Comparison of ENCODE assay signal across 8 mouse cellular contexts in genomic region chr19:43655735-43656492, GRCm38 (mm10). TPM values are rescaled to one million over a fixed set of nuclear protein-coding genes. Genes with fewer than 3 reads are reported as not detected.
DNase-seq lines count a peak whose midpoint lies in the region; ATAC-seq lines count a peak whose summit lies in the region.

No protein-coding gene starts in this region.

- no peaks in the 10 kb centered on the region for H3K27me3 ChIP-seq in intestine, embryonic 16.5 days (replicated peaks; ENCODE audit: control insufficient read depth, insufficient read depth, low read length)

- peaks cover 15% of the 10 kb centered on the region; the same call in 1 of the 2 replicates for H3K4me1 ChIP-seq in intestine, embryonic 16.5 days (ENCODE audit: control insufficient read depth, insufficient read depth, low read length)

- 36% methylated on average over 11 of the region's 11 CpGs for WGBS in intestine, embryonic 16.5 days

- no peaks in the 10 kb centered on the region for H3K9me3 ChIP-seq in intestine, embryonic 16.5 days (ENCODE audit: control insufficient read depth, low read length)

- H3K4me2 ChIP-seq in intestine, embryonic 16.5 days (ENCODE audit: low read depth, low read length) = no peak overlapping the region

- H3K36me3 ChIP-seq in intestine, embryonic 16.5 days (ENCODE audit: control insufficient read depth, insufficient read depth, low read length) = no peaks in the 10 kb centered on the region

- H3K27ac ChIP-seq in intestine, embryonic 16.5 days (ENCODE audit: low read length) = no peak overlapping the region

- no peak overlapping the region for H3K9ac ChIP-seq in intestine, embryonic 16.5 days (ENCODE audit: low read depth, low read length)

- H3K4me3 ChIP-seq in intestine, embryonic 16.5 days (ENCODE audit: low read length) = no peak overlapping the region

- DNase-seq in adrenal gland, adult (ENCODE audit: inconsistent age in 2 of 2, low spot score in 1 of 2) = peak; percentile 62 to 82
- no peak for DNase-seq in adrenal gland, adult 2 months
- peak; percentile 67 for DNase-seq in right cerebral cortex, adult 18-20 months
- DNase-seq in right cerebral cortex, postnatal 36 days (ENCODE audit: low spot score in 2 of 2) = no peak
- peak; percentile 52 for DNase-seq in embryo, embryonic 9.5 days (ENCODE audit: extremely low spot score)
- DNase-seq in lung, postnatal 36 days = peak; percentile 67
- peak; percentile 52 to 74 for DNase-seq in spleen, adult 18-20 months

- ATAC-seq in intestine, embryonic 16.5 days = peak; percentile 49; the same call in 1 of the 2 replicates

RNA-seq across cellular contexts. Expression of gene Slc25a28, which starts 18.8 kb away (rescaled TPM):
- 10 to 100 TPM; 62.3 to 73.1 TPM for total RNA-seq in adrenal gland, adult 2 months (2021)
- 93.6 and 111 TPM in 2 replicates for polyA plus RNA-seq in adrenal gland, adult 2 months (2012; rRNA removed)
- polyA plus RNA-seq in intestine, embryonic 16.5 days (2015; fragmentation: Nextera tagmentation; extraction: Ambion mirVana) = 19.5 and 20.0 TPM in 2 replicates

RNA-seq across cellular contexts. Expression of gene Entpd7, which starts 33.6 kb away (rescaled TPM):
- 10 to 100 TPM; 16.3 to 20.0 TPM for total RNA-seq in adrenal gland, adult 2 months (2021)
- 3.6 and 4.0 TPM in 2 replicates for polyA plus RNA-seq in adrenal gland, adult 2 months (2012; rRNA removed)
- 27.6 and 36.9 TPM in 2 replicates for polyA plus RNA-seq in intestine, embryonic 16.5 days (2015; fragmentation: Nextera tagmentation; extraction: Ambion mirVana)

RNA-seq across cellular contexts. Expression of gene Nkx2-3, which starts 43.8 kb away (rescaled TPM):
- not detected for total RNA-seq in adrenal gland, adult 2 months (2021)
- not detected in 2 replicates for polyA plus RNA-seq in adrenal gland, adult 2 months (2012; rRNA removed)
- polyA plus RNA-seq in intestine, embryonic 16.5 days (2015; fragmentation: Nextera tagmentation; extraction: Ambion mirVana) = 61.3 and 64.6 TPM in 2 replicates

Comparison
In these comparisons a context has a peak if more than half of its experiments do, and no peak if none do; other contexts are left out.
1. DNase-seq: peak in adrenal gland, adult (2 of 2), right cerebral cortex, adult 18-20 months (single experiment), embryo, embryonic 9.5 days (single experiment), lung, postnatal 36 days (single experiment) and spleen, adult 18-20 months (2 of 2); none in adrenal gland, adult 2 months (single experiment) and right cerebral cortex, postnatal 36 days (0 of 2).
2. RNA of gene Nkx2-3, which starts 43.8 kb away (polyA plus RNA-seq): 61.3 to 64.6 TPM in intestine, embryonic 16.5 days; not detected in adrenal gland, adult 2 months; every median in the first group is over 10 times any median in the second.